Mouse (Mus musculus) B cell, adult 2 months (primary cell): Measurements from ENCODE around the gene Slc6a12.

ENCODE experiments used
- DNase-seq, 2 experiments: peaks; one replicate each; pipeline ENCODE4 v3.0.0; 2022

The Slc6a12 gene

DNA sequence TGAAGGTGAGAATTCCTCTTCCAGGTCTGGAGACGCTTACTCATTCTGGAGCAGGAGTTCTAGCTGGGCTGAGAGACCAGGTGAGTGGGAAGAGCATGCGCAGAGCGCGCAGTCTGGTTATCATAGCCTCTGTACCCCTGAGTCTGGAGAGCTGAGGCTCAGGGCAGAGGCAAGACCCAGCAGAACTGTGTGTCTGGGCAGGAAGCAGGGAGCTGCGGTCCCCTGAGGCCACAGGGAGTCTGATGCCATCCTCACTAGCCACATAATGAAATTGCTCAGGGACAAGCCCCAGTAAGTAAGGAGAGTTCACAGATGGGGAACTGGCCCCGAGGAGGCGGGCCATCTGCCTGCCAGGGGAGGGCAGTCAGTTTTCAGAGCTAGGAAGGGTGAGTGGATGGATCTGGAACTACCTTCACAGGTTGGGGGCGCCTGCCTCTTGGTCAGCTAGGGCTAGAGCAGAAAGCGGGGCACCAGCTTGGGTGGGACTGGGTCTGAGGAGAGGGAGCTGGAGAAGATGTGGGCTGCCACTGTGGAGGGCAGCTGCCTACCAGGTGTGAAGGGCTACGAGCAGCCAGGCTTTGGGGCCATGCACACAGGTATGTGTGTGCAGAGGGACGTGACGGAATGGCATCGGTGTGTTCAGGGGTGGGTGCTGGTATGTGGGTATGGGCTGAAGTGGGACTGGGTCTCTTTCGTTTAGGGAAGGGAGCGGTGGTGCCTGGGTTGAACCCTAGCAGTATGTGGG is at the start of gene Slc6a12:
Gene Slc6a12 (plus strand): TSS at position 51 of the 745 bp plus-strand sequence.
- DNase-seq, result peak; percentile 17 to 29

DNA sequence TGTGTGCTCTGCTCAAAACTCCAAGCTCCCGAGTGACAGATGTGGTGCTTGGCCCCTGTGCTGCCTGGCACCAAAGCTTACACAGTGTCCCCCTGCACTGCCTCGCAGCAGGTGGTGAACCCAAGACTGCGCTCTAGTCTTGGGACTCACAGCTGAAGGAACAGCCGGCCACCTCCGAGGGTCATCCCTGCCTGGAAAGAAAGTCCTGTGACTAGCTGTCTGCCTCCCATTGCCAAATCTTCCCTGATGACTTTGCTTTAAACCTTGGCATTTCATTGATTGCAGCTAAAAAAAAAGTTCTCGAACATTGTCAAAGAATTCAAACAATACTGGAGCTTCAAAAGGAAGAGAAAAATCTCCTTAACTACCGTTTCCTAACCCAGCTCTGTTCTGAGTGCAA is 43.6 kb upstream of the Slc6a12 start:
- DNase-seq, result no peak

DNA sequence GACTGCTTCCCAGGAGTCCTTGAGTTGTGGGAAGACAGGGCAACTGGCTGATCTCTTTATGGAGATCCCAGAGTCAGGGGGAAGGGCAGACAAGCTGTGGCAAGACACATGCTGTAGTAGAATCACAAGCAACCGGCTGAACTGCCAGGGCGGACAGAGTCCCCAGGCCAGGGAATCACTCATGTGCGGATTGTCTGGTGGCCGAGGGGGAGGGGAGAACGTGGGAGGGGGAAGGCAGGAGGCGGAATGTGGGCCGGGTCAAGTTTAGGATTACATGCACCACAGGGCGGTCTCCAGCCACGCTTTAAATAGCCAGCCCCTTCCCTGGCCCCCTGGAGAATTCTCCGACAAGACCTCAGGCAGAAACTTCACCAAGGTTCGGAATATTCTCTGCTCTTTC is 42.9 kb upstream of the Slc6a12 start, which contains the start of gene Slc6a13:
Gene Slc6a13 (plus strand): TSS at position 274 of the 400 bp plus-strand sequence.
- no peak for DNase-seq

DNA sequence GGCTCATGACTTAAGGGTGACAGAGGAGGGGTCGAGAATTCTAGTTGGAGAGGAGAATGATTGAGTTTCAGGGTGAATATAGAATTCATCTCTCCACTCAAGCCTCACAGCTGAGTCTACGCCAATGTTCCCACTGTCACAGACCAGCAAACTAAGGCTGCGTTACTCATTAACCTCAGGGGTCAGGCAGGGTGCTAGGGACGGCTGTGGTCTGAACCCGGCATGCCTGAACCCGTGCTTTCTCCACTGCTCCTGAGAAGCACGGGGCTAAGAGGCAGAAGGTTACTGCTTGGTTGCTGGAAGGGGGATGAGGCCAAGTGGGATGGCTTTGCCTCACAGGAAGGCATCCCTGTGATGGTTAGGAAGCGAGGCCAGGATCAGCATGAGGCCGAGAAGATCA is 42.4 kb upstream of the Slc6a12 start:
- DNase-seq, result no peak

DNA sequence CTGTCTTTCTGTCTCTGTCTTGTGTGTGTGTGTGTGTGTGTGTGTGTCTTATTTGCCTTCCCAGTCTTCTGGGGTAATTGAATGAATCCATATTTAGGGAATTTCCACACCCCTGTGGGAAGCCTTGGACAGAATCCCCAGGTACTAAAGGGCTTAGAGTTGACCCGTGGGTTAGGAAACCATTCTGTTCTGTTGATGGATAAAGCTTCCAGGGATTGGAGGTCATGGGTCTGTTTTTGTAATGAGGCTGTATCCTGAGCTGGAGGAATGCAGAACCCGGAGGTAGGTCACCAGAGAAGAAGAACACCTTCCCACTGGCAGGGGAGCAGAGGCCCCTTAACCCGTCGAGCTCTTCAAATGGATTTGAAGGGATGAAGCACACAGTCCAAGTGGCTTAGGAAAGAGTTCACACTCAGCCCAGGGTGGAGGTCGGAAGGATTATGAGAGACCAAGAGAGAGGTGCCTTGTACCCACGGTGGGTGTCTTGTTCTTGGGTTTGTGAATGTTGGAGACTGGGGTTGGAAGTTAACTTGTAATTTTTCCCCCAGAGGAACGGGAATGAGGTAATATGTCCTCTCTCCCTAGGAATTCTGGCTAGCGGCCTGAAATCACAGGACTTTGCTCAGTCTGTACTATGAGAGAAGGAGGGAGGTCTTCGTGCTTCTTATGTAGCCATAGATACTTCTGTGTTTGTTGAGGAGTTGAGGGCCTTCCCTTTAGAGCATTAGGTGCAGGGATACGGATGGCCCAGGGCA is 39.2 kb upstream of the Slc6a12 start:
- DNase-seq, result no peak

DNA sequence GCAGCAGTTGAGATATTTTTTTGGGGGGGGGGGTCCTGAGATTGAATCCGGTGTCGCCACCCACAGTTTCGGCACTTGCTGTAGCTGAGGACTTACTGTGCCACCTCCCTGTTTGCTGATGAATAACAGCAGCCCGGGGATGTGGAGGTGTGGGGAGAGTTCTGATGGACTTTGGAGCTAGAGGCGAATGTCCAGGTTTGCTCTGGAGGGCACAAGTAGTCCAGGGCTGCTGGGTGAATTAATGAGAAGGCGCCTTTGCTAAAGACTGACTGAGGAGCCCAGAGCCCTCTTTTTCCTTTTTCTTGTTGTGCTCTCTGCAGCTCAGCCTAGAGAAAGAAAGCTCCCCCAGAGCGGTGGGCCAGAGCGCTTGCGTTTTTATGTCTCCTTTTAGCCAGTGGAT is 38.2 kb upstream of the Slc6a12 start:
- DNase-seq, result no peak

DNA sequence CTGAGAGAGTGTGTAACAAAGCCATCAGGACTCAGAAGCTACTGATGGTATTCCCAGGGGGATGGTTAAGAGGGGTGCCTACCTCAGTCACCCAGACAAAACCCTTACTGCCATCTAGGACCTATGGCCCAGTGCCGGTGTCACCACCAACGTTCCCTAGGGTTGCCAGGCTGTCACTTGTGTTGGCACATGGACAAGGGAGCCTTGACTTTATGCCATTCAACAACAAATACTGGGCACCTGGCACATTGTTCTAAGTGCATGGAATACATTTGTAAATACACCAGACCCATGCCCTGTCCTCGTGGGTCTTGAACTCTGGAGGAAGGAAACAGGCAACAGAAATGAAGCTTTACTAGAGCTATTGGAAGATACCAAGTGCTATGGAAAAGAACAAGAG is 37.3 kb upstream of the Slc6a12 start:
- DNase-seq, result no peak

GRCm38 (mm10) chr6:121310984-121311383 is 31.9 kb upstream of the Slc6a12 start:
- no peak for DNase-seq

GRCm38 (mm10) chr6:121319099-121319498 is 23.8 kb upstream of the Slc6a12 start:
- DNase-seq, result peak; percentile 23 to 38

DNA sequence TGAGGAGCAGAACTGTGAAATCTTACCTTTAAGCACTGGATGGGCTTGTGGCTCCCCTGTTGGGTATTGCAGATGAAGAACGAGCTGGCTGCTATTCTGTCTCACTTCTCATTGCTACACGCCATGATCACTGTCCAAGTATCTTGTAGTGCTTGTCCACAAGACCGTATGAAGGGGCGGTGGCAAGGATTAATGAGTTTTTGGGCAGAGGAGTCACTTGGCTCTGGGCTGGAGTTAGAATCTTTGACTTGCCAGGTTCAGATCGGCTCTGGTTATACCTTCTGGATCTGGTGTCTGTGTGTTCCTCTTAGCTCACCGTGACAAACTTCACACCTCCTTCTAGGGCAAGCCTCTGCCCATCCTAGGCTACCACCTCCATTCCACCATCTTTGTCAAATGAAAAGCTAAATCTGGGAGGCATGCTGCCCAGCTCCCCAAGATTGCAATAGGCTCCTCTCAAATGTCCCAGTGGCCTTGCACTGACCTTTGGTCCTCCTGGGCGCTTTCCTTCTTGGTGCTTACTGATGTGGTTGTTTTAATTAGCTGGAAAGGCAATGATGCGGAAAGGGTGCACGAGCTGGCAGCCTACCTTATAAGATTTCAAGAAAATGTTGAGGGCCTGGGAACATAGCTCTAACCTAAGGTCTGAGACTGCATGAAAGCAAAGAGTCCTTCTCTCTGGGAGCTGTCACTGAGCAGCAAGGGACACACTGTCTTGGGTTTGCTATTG is 20.3 kb upstream of the Slc6a12 start:
- no peak for DNase-seq

DNA sequence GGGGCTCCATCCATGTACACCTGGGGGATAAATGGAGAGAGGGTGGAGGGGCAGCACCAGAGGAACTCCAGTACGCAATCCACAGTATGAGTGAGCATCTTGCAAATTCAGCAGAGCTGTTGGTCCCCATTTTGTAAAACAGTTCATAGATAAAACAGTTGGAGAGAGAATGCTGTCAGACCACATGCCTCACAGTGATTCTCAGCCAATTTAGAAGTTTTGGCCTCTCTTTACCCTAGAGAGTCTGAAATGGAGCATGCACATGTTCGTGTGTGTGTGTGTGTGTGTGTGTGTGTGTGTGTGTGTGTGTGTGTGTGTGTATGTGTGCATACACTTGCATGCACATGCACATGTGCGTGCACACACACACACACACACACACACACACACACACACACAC is 17.6 kb upstream of the Slc6a12 start:
- DNase-seq, result no peak

- DNase-seq, result no peak
Observed at GRCm38 (mm10) chr6:121325740-121326139, 17.1 kb upstream of the Slc6a12 start.

DNA sequence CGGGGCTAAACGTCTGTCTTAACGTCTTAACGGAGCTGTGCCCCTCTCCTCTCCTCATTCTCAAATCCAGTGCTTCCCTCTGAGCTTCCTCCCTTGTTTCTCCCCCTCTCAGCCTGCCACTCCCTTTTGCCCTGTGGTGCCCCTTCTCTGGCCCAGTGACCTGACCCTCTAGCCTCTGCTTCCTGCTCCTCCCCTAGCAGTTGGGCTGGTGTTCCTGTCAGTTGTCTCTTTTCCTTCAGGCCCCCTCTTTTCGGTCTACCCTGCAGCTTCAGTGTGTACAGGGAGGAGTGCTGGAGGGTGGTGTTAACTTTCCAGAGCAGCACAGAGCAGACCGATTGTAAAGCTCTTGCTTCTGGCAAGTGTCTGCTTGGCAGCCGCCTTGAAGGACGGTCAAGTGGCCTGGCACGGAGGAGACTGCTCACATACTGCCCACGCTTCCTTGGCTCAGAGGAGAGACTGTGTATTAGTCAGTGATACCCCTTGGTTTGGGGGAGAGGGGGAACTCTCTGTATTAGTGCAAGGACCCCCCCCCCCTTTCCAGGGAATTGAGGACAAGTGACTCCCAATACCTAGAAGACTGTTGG is 16.3 kb upstream of the Slc6a12 start:
- DNase-seq, result no peak

GRCm38 (mm10) chr6:121328417-121328884 is 14.4 kb upstream of the Slc6a12 start:
- DNase-seq, result no peak

DNA sequence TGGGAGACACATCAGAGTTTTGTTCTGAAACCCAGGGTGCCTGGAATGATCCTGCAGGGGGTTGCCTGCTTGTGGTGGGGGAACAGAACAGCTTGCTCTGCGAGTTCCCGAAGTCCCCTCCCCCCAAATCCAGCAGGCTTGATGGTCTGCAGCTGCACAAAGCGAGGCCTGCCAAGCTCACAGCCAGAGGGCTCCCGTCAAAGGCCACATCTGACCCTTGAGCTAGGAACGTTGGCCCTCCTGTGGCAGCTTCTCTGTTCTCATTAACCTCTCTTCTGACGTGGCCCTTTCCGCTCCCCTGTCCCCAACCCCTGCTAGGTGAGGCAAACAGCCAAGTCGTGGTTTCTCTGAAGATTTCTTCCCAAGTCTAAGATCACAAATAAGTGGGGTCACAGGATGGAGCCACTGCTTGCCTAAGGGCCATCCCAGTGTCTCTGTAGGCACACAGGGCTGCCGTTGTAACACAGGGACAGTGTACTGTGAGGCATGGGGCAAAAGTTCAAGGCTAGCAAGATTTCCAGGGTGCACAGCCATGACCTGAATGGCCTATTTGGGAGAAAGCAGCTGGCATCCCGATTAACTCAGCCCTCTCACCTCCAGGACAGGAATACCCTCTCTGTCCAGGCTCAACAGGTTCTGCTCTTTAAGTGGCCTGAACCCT is 12.9 kb upstream of the Slc6a12 start:
- no peak for DNase-seq

DNA sequence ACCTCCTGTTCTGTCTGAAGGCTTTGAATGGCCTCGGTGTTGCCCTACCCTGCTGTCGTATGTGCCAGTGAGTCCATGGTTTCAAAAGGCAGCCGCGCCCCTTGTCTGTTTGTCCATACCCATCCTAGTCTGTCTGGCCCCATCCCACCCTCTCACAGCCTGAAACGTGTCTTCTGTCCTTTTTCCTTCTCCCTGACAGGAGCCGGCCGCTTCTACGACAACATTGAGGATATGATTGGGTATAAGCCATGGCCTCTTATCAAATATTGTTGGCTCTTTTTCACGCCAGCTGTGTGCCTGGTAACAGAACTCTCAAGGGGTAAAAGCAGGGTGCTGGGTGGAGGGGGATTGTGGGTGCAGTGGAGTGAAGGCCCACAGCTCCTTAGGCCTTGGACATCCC is 7.0 kb upstream of the Slc6a12 start:
- DNase-seq, result no peak

DNA sequence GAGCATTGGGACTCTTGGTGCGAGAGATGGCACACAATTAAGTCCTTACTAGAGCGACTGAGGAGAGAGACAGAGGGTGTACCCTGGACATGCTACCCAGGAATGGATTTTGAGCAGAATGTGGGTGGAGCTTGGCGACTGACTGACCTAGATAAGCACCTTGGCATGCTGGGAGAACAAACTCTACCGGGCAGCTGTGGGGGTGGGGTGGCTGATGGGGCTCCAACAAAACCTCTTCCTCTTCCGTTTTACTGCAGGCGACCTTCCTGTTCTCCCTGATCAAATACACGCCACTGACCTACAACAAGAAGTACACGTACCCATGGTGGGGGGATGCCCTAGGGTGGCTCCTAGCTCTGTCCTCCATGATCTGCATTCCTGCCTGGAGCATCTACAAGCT is 6.3 kb upstream of the Slc6a12 start:
- DNase-seq, result peak in 1 of 2 experiments; percentile 7

- DNase-seq, result no peak
Observed at GRCm38 (mm10) chr6:121337229-121337628, 5.6 kb upstream of the Slc6a12 start.

- peak; percentile 76 to 80 for DNase-seq
Observed at GRCm38 (mm10) chr6:121337770-121338518, 4.9 kb upstream of the Slc6a12 start.

DNA sequence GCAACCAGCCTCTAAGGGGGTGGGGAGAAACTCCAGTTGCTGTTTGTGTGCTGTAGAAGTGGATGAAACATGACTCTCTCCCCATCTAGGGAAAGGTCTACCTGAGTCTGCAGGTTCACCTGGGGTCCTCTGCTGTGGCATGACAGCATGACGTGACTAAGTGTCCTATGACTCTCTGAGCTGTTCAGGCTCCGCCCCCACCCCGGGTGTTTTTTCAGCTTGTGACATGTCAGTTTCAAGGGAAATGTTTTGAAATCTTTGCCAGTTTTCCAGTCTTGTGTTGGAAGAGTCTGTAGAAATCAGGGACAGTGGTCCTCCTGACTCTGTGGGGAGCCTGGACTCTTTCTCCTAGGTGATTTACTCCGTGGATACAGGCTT is 4.4 kb upstream of the Slc6a12 start:
- no peak for DNase-seq

DNA sequence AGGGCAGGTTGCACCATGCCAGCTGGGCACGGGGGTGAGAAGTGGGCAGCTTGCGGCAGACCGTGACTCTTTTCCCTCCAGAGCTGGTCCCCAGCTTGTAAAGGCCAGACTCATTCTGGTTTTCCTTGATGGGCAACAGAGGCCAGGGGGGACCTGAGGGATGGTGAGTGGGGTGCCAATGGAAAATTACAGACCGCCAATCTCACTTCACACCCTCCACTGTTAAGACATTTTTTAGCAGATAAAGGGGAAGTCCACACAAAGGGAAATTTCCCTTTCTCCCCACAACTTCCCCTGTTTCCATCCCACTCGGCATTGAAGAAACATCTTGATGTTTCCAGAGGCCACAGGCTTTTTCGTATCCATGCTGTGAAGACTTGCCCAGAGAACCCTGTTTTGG is 1.2 kb upstream of the Slc6a12 start:
- DNase-seq, result peak; percentile 6 to 9

- DNase-seq, result no peak
Observed at GRCm38 (mm10) chr6:121343771-121344123, 871 bp downstream of the Slc6a12 start.
